Mouse (Mus musculus) CH12.LX (cell line): ENCODE measurements around the gene Fbxw8. TPM values are rescaled to one million over a fixed set of nuclear protein-coding genes. Genes with fewer than 3 reads are reported as not detected.

Experiments
- DNase-seq: peaks from one replicate; pipeline ENCODE4 v3.0.0-alpha.2; 2013; ENCODE audit errors: extremely low read depth
- H3K27ac ChIP-seq: 2 replicates; pipeline ENCODE4 v1.5.1; 2012; ENCODE audit warnings: low read depth, mild to moderate bottlenecking, control low read depth, moderate library complexity; ENCODE audit not compliant: insufficient read depth
- H3K27me3 ChIP-seq: replicated peaks from 2 replicates; pipeline ENCODE3; 2012; ENCODE audit warnings: inconsistent platforms
- H3K36me3 ChIP-seq, 2 experiments: replicated peaks in 1 of 2; 2 replicates each; pipeline versions ENCODE3 to v1.6.1; 2012; ENCODE audit warnings: inconsistent platforms in 1 of 2, low read length in 1 of 2, mild to moderate bottlenecking in 1 of 2, mixed read lengths in 1 of 2, moderate library complexity in 1 of 2; ENCODE audit not compliant: control insufficient read depth in 1 of 2, insufficient read depth in 1 of 2
- H3K4me1 ChIP-seq, 2 experiments: 2 replicates each; pipeline ENCODE4 v1.6.1; 2012; ENCODE audit warnings: inconsistent platforms in 1 of 2, moderate library complexity in 1 of 2; ENCODE audit not compliant: insufficient read depth in 2 of 2, control insufficient read depth in 1 of 2
- H3K4me2 ChIP-seq: 2 replicates; pipeline ENCODE4 v1.6.1; 2012; ENCODE audit warnings: low read depth, mild to moderate bottlenecking, control low read depth; ENCODE audit not compliant: poor library complexity, insufficient read depth, severe bottlenecking
- H3K4me3 ChIP-seq, 3 experiments: fragments of 150-350 bp in 1 of 3; sonication (generic) in 1 of 3; replicated peaks in 1 of 3; 2 replicates each; pipeline versions ENCODE3 to v1.5.1; 2011 to 2012; ENCODE audit warnings: low read depth in 2 of 3, low read length in 2 of 3, mild to moderate bottlenecking in 2 of 3, moderate library complexity in 2 of 3, control low read depth in 1 of 3, improper control_type of control experiment in 1 of 3, inconsistent platforms in 1 of 3, mixed read lengths in 1 of 3; ENCODE audit not compliant: poor library complexity in 1 of 3
- H3K79me2 ChIP-seq: replicated peaks from 2 replicates; pipeline ENCODE4 v1.6.1; 2012; ENCODE audit warnings: mild to moderate bottlenecking, moderate library complexity; ENCODE audit not compliant: control insufficient read depth, poor library complexity, insufficient read depth, severe bottlenecking; ENCODE audit errors: extremely low read depth
- H3K9ac ChIP-seq: 2 replicates; pipeline ENCODE4 v1.6.1; 2012; ENCODE audit warnings: low read depth, mild to moderate bottlenecking, control low read depth, moderate library complexity; ENCODE audit not compliant: insufficient read depth
- H3K9me3 ChIP-seq: replicated peaks from 2 replicates; pipeline ENCODE3; 2012; ENCODE audit warnings: low read length, inconsistent platforms, mixed read lengths
- ELF1 ChIP-seq: IDR thresholded peaks from 2 replicates; pipeline ENCODE4 v1.6.1; 2014; ENCODE audit warnings: low read depth, mild to moderate bottlenecking, inconsistent platforms, low read length, improper control_type of control experiment
- EP300 ChIP-seq: IDR thresholded peaks from 2 replicates; pipeline ENCODE4 v1.6.1; 2011; ENCODE audit warnings: low read length, improper control_type of control experiment
- GABPA ChIP-seq: IDR thresholded peaks from 2 replicates; pipeline ENCODE4 v1.6.1; 2012; ENCODE audit warnings: low read depth, low read length, improper control_type of control experiment, inconsistent platforms; ENCODE audit not compliant: insufficient replicate concordance
- HCFC1 ChIP-seq: IDR thresholded peaks from 2 replicates; pipeline ENCODE4 v1.6.1; 2012; ENCODE audit warnings: low read depth, mild to moderate bottlenecking, inconsistent platforms, low read length, improper control_type of control experiment
- IRF4 ChIP-seq: IDR thresholded peaks from 2 replicates; pipeline ENCODE4 v1.6.1; 2014; ENCODE audit warnings: low read depth, mild to moderate bottlenecking, inconsistent platforms, low read length, improper control_type of control experiment
- MAFK ChIP-seq: IDR thresholded peaks from 2 replicates; pipeline ENCODE4 v1.6.1; 2011; ENCODE audit warnings: low read length, improper control_type of control experiment; ENCODE audit not compliant: insufficient replicate concordance
- MAZ ChIP-seq: IDR thresholded peaks from 2 replicates; pipeline ENCODE4 v1.6.1; 2012; ENCODE audit warnings: low read depth, mild to moderate bottlenecking, inconsistent platforms, low read length, improper control_type of control experiment, moderate library complexity
- MXI1 ChIP-seq: IDR thresholded peaks from 2 replicates; pipeline ENCODE4 v1.6.1; 2011; ENCODE audit warnings: mild to moderate bottlenecking, low read depth, low read length, improper control_type of control experiment
- NELFE ChIP-seq: IDR thresholded peaks from 2 replicates; pipeline ENCODE4 v1.6.1; 2011; ENCODE audit warnings: low read depth, low read length, improper control_type of control experiment
- PAX5 ChIP-seq: IDR thresholded peaks from 2 replicates; pipeline ENCODE4 v1.6.1; 2012; ENCODE audit warnings: low read length, inconsistent platforms, mixed read lengths
- TBP ChIP-seq: conservative IDR thresholded peaks from 2 replicates; pipeline ENCODE4 v1.6.1; 2011; ENCODE audit warnings: low read depth, low read length, improper control_type of control experiment
- TCF12 ChIP-seq: IDR thresholded peaks from 2 replicates; pipeline ENCODE4 v1.6.1; 2014; ENCODE audit warnings: low read depth, mild to moderate bottlenecking, inconsistent platforms, low read length, improper control_type of control experiment
- ZC3H11A ChIP-seq: IDR thresholded peaks from 2 replicates; pipeline ENCODE4 v1.6.1; 2012; ENCODE audit warnings: low read depth, mild to moderate bottlenecking, inconsistent platforms, low read length, improper control_type of control experiment
- ZKSCAN1 ChIP-seq: IDR thresholded peaks from 2 replicates; pipeline ENCODE4 v1.6.1; 2012; ENCODE audit warnings: low read depth, inconsistent platforms, low read length, improper control_type of control experiment, borderline replicate concordance
- dilution Hi-C: fragments of 300-500 bp; cut with MboI; formaldehyde crosslinking; loops from 2 replicates; pipeline ENCODE4 v1.14.3; 2020; ENCODE audit warnings: low sequenced_read_pairs; ENCODE audit not compliant: extremely low pct_unique_long_range_greater_than_20kb, extremely low pct_ligation_motif_present
- in situ Hi-C: fragments of 300-500 bp; cut with MboI; formaldehyde crosslinking; loops from 3 replicates; pipeline ENCODE4 v1.14.3; 2019; ENCODE audit warnings: low sequenced_read_pairs, low pct_ligation_motif_present, low pct_unique_long_range_greater_than_20kb, mixed read lengths
- polyA plus RNA-seq: library from polyadenylated mRNA; unstranded; fragments of >175 nt; gene quantifications from 2 replicates; pipeline ENCODE4 v1.2.1, GENCODE M21; 2012; ENCODE audit warnings: low read depth; ENCODE audit not compliant: insufficient read length
- total RNA-seq, 2 experiments: library from RNA; depleted of rRNA; stranded (reverse); fragments of 300-350 nt in 1 of 2; fragments of >200 nt in 1 of 2; gene quantifications; 2 replicates each; pipeline ENCODE4 v1.2.3; 2012 to 2014

Gene Fbxw8
- total and polyA plus RNA-seq, 3 experiments = 41.7 to 50.9 (median 47.3) TPM

DNA sequence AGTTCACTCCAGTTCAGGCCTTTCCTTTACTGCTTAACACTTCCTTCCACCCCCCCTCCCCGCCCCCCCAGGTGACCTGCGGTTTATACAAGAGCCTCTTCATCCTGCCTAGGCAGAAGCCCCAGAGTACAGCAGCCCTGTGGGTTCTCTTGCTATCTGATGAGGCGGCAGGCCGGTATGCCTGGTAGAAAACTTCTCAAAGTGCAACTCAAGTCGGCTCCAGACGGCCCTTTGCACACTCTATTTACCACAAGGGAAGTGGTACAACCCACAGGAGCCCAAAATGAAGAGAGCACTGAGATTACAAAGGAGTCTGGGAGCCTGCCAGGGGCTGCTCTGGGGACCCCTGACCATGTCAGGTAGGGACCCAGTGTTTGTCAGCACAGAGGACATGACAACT, 73.3 kb downstream of the Fbxw8 start:
- no peak overlapping the region for H3K9ac ChIP-seq
- no peak overlapping the region for H3K4me2 ChIP-seq
- H3K4me3 ChIP-seq = no peak overlapping the region
- DNase-seq = peak; percentile 58
- peaks cover 37 to 77% of the 10 kb centered on the region in 2 experiments for H3K36me3 ChIP-seq
- peaks cover 42 to 77% of the 10 kb centered on the region in 2 experiments for H3K4me1 ChIP-seq
- 0 out of 2 replicates have a peak, but pooled peaks have one; percentile 7 for TF ChIP-seq IRF4
- TF ChIP-seq EP300 = no peak
- TF ChIP-seq MAZ = 0 out of 2 replicates have a peak, but pooled peaks have one; percentile 39
- no peaks in the 10 kb centered on the region for H3K9me3 ChIP-seq
- no peak overlapping the region for H3K27ac ChIP-seq
- no peaks in the 10 kb centered on the region for H3K79me2 ChIP-seq
- dilution Hi-C loops = no loop called here
- H3K27me3 ChIP-seq = no peaks in the 10 kb centered on the region
- in situ Hi-C loops = no loop called here

- peak; percentile 35 for DNase-seq
- H3K4me3 ChIP-seq = peak overlapping the region in 1 of 3 experiments; percentile 1
- no peaks in the 10 kb centered on the region for H3K9me3 ChIP-seq
- dilution Hi-C loops (no loop called here), in situ Hi-C loops (no loop called here)
- H3K27ac ChIP-seq = peak overlapping the region; percentile 13; the same call in 1 of the 2 replicates
- TF ChIP-seq TCF12 (peak; percentile 10; the same call in 1 of the 2 replicates), MAFK (no peak)
- TF ChIP-seq, all 38 proteins: peak for 1
- no peak overlapping the region for H3K9ac ChIP-seq
- H3K4me2 ChIP-seq = no peak overlapping the region
- no peaks in the 10 kb centered on the region for H3K79me2 ChIP-seq
- peaks cover 38 to 72% of the 10 kb centered on the region in 2 experiments for H3K4me1 ChIP-seq
- H3K27me3 ChIP-seq = no peaks in the 10 kb centered on the region
- H3K36me3 ChIP-seq = peaks cover 42 to 77% of the 10 kb centered on the region in 2 experiments
Observed at GRCm38 (mm10) chr5:118081374-118081949, 73.8 kb downstream of the Fbxw8 start.

DNA sequence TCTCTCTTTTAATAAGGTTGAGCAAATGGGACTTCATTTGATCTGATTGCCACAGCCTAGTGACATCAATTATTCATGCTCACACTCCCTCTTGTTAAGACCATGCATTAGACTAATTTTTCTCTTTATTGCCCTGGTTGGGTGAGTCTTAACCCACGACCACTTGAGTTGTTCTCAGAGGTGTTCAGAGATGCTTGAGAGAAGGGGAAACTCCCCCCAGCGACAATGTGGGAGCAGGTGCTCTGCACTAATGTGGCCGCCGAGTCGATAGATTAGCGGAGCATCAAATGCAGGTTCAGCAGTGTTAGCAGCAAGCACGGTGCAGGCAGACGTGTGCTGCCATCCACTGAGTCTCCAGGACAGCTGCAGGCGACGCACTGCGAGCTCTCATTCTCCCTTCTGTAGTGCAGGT, 75.4 kb downstream of the Fbxw8 start:
- no peaks in the 10 kb centered on the region for H3K79me2 ChIP-seq
- DNase-seq = peak; percentile 29
- H3K4me3 ChIP-seq = no peak overlapping the region
- no peak for TF ChIP-seq ZKSCAN1
- TF ChIP-seq EP300 = no peak
- TF ChIP-seq NELFE = no peak
- TF ChIP-seq MAFK = no peak
- TF ChIP-seq HCFC1 = no peak
- no peak for TF ChIP-seq TBP
- TF ChIP-seq ELF1 = no peak
- TF ChIP-seq ZC3H11A = no peak
- TF ChIP-seq GABPA = no peak
- no peak for TF ChIP-seq MXI1
- no peak for TF ChIP-seq PAX5
- peaks cover 55 to 84% of the 10 kb centered on the region in 2 experiments for H3K36me3 ChIP-seq
- no peaks in the 10 kb centered on the region for H3K27me3 ChIP-seq
- in situ Hi-C loops = loop anchor here (5.0 kb wide), 1 partner anchor 78 kb away; no protein-coding TSS in a partner anchor
- no peaks in the 10 kb centered on the region for H3K9me3 ChIP-seq
- H3K4me1 ChIP-seq = peaks cover 26 to 56% of the 10 kb centered on the region in 2 experiments
- dilution Hi-C loops = no loop called here
- H3K27ac ChIP-seq = no peak overlapping the region
- no peak overlapping the region for H3K9ac ChIP-seq
- no peak overlapping the region for H3K4me2 ChIP-seq
